Mouse (Mus musculus) hindbrain, embryonic 13.5 days (tissue): ENCODE measurements around the gene Dbx1. TPM values are rescaled to one million over a fixed set of nuclear protein-coding genes. Genes with fewer than 3 reads are reported as not detected.

Source experiments
- ATAC-seq: fragments of 200-750 bp; cut with Nextera tagmentation; 2 replicates; pipeline ENCODE4 v1.8.0; 2017; ENCODE audit warnings: moderate TSS enrichment; ENCODE audit not compliant: low FRiP score
- H3K27ac ChIP-seq: fragments of 300-500 bp; sonication (generic); 2 replicates; pipeline ENCODE4 v1.5.1; 2015; ENCODE audit warnings: inconsistent platforms, mild to moderate bottlenecking, moderate library complexity
- H3K27me3 ChIP-seq: fragments of 300-500 bp; sonication (generic); 2 replicates; pipeline ENCODE4 v1.6.1; 2015; ENCODE audit warnings: mild to moderate bottlenecking, inconsistent platforms
- H3K36me3 ChIP-seq: fragments of 300-500 bp; sonication (generic); 2 replicates; pipeline ENCODE4 v1.6.1; 2015; ENCODE audit warnings: mild to moderate bottlenecking, inconsistent platforms
- H3K4me1 ChIP-seq: fragments of 300-500 bp; sonication (generic); replicated peaks from 2 replicates; pipeline ENCODE4 v1.6.1; 2015; ENCODE audit warnings: inconsistent platforms
- H3K4me2 ChIP-seq: fragments of 300-500 bp; sonication (generic); 2 replicates; pipeline ENCODE4 v1.6.1; 2015; ENCODE audit warnings: inconsistent platforms, mild to moderate bottlenecking, moderate library complexity
- H3K4me3 ChIP-seq: fragments of 300-500 bp; sonication (generic); 2 replicates; pipeline ENCODE4 v1.5.1; 2015; ENCODE audit warnings: mild to moderate bottlenecking, inconsistent platforms
- H3K9ac ChIP-seq: fragments of 300-500 bp; sonication (generic); 2 replicates; pipeline ENCODE4 v1.6.1; 2015; ENCODE audit warnings: mild to moderate bottlenecking, inconsistent platforms
- H3K9me3 ChIP-seq: fragments of 300-500 bp; sonication (generic); 2 replicates; pipeline ENCODE4 v1.6.1; 2016; ENCODE audit warnings: inconsistent platforms
- WGBS: fragments of 180-500 bp; shearing (Covaris S2); methylation state at CpG from one replicate; pipeline ENCODE4 v1.1.7; 2015; 5-methylcytosine and 5-hydroxymethylcytosine counted together
- polyA plus RNA-seq: library from polyadenylated mRNA; unstranded; fragments of >200 nt; fragmentation: Nextera tagmentation; extraction: Ambion mirVana; gene quantifications from 2 replicates; pipeline ENCODE4 v1.2.1, GENCODE M21; 2015

The Dbx1 gene
- 14.3 and 28.7 TPM in 2 replicates for polyA plus RNA-seq

GRCm38 (mm10) chr7:49636491-49637115, at the start of gene Dbx1:
Gene Dbx1, minus strand, starts transcription at chr7:49636849.
- Histone ChIP-seq H3K36me3 (no peaks in the 10 kb centered on the region), H3K9me3 (no peaks in the 10 kb centered on the region), H3K27ac (no peak within 1 kb of the TSS), H3K4me1 (peaks cover 24% of the 10 kb centered on the region), H3K4me3 (peak within 1 kb of the TSS; percentile 14), H3K4me2 (no peak within 1 kb of the TSS), H3K27me3 (peaks cover 99% of the 10 kb centered on the region), H3K9ac (peak within 1 kb of the TSS; percentile 2; the same call in 1 of the 2 replicates)
- under 1% methylated on average over 33 of the region's 33 CpGs for WGBS
- ATAC-seq, result no peak

DNA sequence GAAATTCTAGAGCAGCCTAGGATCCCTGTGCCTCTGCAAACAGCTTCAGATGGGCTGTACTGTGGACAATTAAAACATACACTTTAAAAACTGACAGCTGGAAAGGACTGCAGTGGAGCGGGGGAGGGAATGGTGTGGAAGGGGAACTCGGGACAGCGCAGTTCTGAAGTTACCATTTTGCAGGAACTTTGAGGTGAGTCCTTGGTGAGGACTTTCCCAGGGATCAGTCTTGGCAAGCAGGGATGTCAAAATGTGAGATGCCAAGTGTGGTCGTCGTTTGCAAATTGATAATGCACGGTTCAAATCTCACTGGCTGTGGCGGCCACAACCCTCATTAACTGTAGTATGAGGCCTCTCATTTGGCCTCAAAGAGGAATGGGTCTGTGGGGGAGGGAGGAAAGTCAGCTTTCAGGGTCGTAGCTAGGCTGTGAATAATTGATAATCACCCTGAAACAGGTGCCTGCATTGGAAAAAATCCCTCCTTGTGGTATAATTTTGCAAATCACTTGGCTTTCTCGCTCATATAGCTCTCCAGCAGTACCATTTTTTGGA, 42.3 kb upstream of the Dbx1 start:
- ATAC-seq, result no peak
- Histone ChIP-seq H3K4me2 (no peak overlapping the region), H3K4me1 (no peaks in the 10 kb centered on the region), H3K27me3 (peaks cover 96% of the 10 kb centered on the region), H3K36me3 (no peaks in the 10 kb centered on the region), H3K27ac (no peak overlapping the region), H3K9me3 (no peaks in the 10 kb centered on the region), H3K4me3 (no peak overlapping the region), H3K9ac (no peak overlapping the region)
- WGBS, result 7% methylated on average over 9 of the region's 9 CpGs

DNA sequence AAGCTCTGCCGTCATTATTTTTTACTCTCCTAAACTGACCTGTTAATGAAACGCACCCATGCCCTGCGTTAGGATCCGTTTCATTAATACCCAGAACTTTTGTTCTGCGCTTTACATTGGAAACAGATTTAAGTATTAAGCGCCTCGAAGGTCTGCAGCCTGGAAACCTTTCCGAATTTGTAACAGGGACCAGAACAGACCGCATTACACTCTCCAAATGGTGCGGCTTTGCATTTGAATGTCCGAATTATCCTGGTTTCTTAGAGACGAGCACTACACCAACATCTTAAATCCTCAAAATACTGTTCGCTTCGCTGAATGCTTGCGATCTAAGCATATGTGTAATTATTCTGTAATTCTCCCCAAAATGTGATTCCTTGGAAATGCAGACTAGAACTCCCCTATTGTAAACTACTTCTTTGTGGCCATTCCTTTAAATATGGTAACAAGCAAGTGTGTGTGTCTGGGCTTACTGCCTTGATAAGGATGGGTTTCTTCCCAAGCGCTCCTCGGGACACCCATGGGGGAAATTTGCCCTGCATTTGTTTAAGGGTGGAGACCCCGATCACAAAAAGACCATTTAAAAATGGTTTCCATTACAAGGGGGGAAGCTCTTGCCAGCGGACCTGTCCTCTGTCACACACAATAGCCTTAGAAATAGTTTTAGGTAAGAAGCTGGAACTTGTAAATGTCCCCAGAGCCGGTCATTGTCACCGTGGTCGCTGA, 41.6 kb upstream of the Dbx1 start:
- H3K4me1 ChIP-seq, result no peaks in the 10 kb centered on the region
- no peak for ATAC-seq
- no peak overlapping the region for H3K4me2 ChIP-seq
- peaks cover 96% of the 10 kb centered on the region for H3K27me3 ChIP-seq
- H3K9ac ChIP-seq, result no peak overlapping the region
- WGBS, result 2% methylated on average over 22 of the region's 22 CpGs
- no peak overlapping the region for H3K4me3 ChIP-seq
- H3K9me3 ChIP-seq, result no peaks in the 10 kb centered on the region
- H3K36me3 ChIP-seq, result no peaks in the 10 kb centered on the region
- H3K27ac ChIP-seq, result no peak overlapping the region

DNA sequence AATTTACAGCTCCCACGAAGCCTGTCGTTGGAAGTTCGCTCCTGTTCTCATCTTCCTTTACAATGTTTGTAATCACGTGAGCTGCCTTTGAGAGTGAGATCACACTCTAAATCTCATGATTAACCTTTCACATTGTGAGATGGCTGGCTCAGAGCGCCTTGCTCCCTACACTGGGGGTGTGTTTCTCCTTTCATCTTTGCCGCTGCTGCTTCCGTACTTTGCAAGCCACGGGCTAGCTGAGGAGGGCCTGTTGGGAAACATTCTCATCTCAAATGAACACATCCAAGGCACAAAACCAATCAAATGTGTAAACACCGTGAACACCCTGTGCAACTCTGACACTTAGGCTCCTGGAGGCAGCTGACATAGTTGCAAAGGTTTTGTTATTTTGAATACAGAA, 40.5 kb upstream of the Dbx1 start:
- no peak overlapping the region for H3K4me2 ChIP-seq
- peaks cover 96% of the 10 kb centered on the region for H3K27me3 ChIP-seq
- no peaks in the 10 kb centered on the region for H3K4me1 ChIP-seq
- H3K36me3 ChIP-seq, result no peaks in the 10 kb centered on the region
- H3K9ac ChIP-seq, result no peak overlapping the region
- ATAC-seq, result no peak
- WGBS, result under 1% methylated on average over 9 of the region's 9 CpGs
- H3K27ac ChIP-seq, result no peak overlapping the region
- no peak overlapping the region for H3K4me3 ChIP-seq
- H3K9me3 ChIP-seq, result no peaks in the 10 kb centered on the region

DNA sequence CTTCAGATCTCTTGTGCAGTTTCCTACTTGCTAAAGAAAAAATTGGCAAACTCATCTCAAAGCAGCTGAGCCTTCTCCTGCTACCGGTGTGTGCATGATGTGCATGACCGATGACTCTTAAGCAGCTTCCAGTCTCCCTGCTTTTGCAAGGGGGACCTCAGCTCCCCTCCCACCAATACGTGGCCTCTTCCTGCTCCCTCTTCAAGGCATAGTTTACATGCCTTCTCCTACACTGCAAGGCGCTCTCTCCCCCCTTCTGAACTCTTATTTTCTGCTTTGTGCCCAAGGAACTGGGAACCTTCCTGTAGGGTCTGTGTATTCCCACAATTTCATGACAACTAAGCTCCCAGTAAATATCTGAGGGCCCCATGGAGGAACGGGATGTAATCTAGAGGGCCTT, 40.0 kb upstream of the Dbx1 start:
- Histone ChIP-seq H3K9me3 (no peaks in the 10 kb centered on the region), H3K27me3 (peaks cover 96% of the 10 kb centered on the region), H3K4me2 (no peak overlapping the region), H3K27ac (no peak overlapping the region), H3K4me3 (no peak overlapping the region), H3K36me3 (no peaks in the 10 kb centered on the region), H3K9ac (no peak overlapping the region), H3K4me1 (no peaks in the 10 kb centered on the region)
- ATAC-seq, result no peak
- WGBS, result 7% methylated on average over 5 of the region's 5 CpGs

DNA sequence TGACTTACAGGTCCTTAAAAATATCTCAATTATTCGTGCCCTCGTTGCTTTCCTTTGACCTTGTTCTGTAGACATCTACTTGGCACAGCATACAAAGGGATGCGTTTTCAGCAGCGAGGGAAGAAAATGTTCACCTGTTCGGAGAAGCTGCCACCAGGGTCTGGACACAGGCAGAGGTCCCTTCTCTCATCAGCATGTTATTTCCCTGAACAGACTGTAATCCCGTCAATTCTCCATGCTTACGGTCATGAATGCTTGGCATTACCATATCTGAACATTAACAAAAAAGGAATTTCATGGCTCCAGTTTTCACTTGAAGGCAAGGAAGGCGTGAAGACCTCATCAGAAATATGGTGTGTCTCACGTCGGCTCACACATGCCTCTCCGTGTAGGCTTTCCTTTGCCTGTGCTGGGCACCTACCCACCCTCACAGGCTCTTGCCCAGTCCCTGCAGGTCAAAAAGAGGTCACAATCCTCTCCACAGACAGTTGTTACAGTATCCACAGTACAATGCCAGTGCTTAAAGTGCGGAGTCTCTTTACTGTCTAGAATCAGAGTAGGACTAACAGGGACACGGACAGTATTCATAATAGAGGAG, 31.7 kb upstream of the Dbx1 start:
- H3K4me2 ChIP-seq, result no peak overlapping the region
- no peak overlapping the region for H3K27ac ChIP-seq
- no peaks in the 10 kb centered on the region for H3K4me1 ChIP-seq
- no peak for ATAC-seq
- H3K9me3 ChIP-seq, result no peaks in the 10 kb centered on the region
- H3K9ac ChIP-seq, result no peak overlapping the region
- peaks cover 98% of the 10 kb centered on the region for H3K27me3 ChIP-seq
- H3K36me3 ChIP-seq, result no peaks in the 10 kb centered on the region
- 67% methylated on average over 13 of the region's 13 CpGs for WGBS
- no peak overlapping the region for H3K4me3 ChIP-seq

DNA sequence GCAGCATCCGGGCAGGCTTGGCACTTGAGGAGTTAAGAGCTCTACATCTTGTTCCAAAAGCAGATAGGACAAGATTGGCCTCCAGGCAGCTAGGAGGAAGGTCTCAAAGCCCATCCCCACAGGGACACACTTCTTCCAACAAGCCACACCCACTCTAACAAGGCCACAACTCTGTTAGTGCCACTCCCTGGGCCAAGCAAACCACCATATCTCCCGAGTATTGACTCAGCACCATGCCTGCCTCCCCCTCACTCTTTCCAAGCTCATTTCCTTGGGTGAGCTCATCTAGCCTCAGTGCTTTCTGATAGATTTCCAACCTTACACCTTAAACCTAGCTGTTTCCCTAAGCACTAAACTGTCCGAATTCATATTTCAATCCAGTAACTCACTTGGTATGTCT, 26.9 kb upstream of the Dbx1 start:
- H3K36me3 ChIP-seq, result no peaks in the 10 kb centered on the region
- peaks cover 96% of the 10 kb centered on the region for H3K27me3 ChIP-seq
- no peak overlapping the region for H3K9ac ChIP-seq
- H3K4me3 ChIP-seq, result no peak overlapping the region
- H3K27ac ChIP-seq, result no peak overlapping the region
- no peak for ATAC-seq
- no peak overlapping the region for H3K4me2 ChIP-seq
- H3K4me1 ChIP-seq, result no peaks in the 10 kb centered on the region
- 84% methylated on average over 3 of the region's 3 CpGs for WGBS
- no peaks in the 10 kb centered on the region for H3K9me3 ChIP-seq

GRCm38 (mm10) chr7:49662492-49663026, 25.9 kb upstream of the Dbx1 start:
- no peaks in the 10 kb centered on the region for H3K36me3 ChIP-seq
- no peak overlapping the region for H3K9ac ChIP-seq
- H3K9me3 ChIP-seq, result no peaks in the 10 kb centered on the region
- H3K27ac ChIP-seq, result no peak overlapping the region
- no peak overlapping the region for H3K4me3 ChIP-seq
- WGBS, result 18% methylated on average over 7 of the region's 7 CpGs
- no peak overlapping the region for H3K4me2 ChIP-seq
- peaks cover 96% of the 10 kb centered on the region for H3K27me3 ChIP-seq
- H3K4me1 ChIP-seq, result no peaks in the 10 kb centered on the region
- no peak for ATAC-seq

GRCm38 (mm10) chr7:49661811-49662491, 25.3 kb upstream of the Dbx1 start:
- H3K27me3 ChIP-seq, result peaks cover 96% of the 10 kb centered on the region
- H3K4me2 ChIP-seq, result no peak overlapping the region
- H3K9ac ChIP-seq, result no peak overlapping the region
- no peaks in the 10 kb centered on the region for H3K36me3 ChIP-seq
- 2% methylated on average over 24 of the region's 24 CpGs for WGBS
- no peak overlapping the region for H3K4me3 ChIP-seq
- H3K9me3 ChIP-seq, result no peaks in the 10 kb centered on the region
- no peaks in the 10 kb centered on the region for H3K4me1 ChIP-seq
- ATAC-seq, result no peak
- no peak overlapping the region for H3K27ac ChIP-seq

- Histone ChIP-seq H3K27me3 (peaks cover 99% of the 10 kb centered on the region), H3K9me3 (peaks cover 4% of the 10 kb centered on the region), H3K4me1 (0 out of 2 replicates have a peak, but pooled peaks cover 5% of the 10 kb centered on the region), H3K36me3 (no peaks in the 10 kb centered on the region), H3K4me2 (no peak overlapping the region), H3K4me3 (no peak overlapping the region), H3K27ac (no peak overlapping the region), H3K9ac (no peak overlapping the region)
- WGBS, result 5% methylated on average over 3 of the region's 3 CpGs
- ATAC-seq, result no peak
These were observed 4.2 kb upstream of the Dbx1 start for GRCm38 (mm10) chr7:49640709-49641305.

GRCm38 (mm10) chr7:49639864-49640708, 3.4 kb upstream of the Dbx1 start:
- Histone ChIP-seq H3K9me3 (no peaks in the 10 kb centered on the region), H3K4me2 (no peak overlapping the region), H3K27me3 (peaks cover 99% of the 10 kb centered on the region), H3K4me1 (0 out of 2 replicates have a peak, but pooled peaks cover 7% of the 10 kb centered on the region), H3K27ac (no peak overlapping the region), H3K9ac (no peak overlapping the region), H3K4me3 (no peak overlapping the region), H3K36me3 (no peaks in the 10 kb centered on the region)
- ATAC-seq, result no peak
- 10% methylated on average over 18 of the region's 18 CpGs for WGBS
